Mouse (Mus musculus) left cerebral cortex, postnatal 10 days (tissue): ENCODE results near the gene Anks1b. TPM values are rescaled to one million over a fixed set of nuclear protein-coding genes. Genes with fewer than 3 reads are reported as not detected.

Source experiments
- DNase-seq, 2 experiments: peaks; one replicate each; pipeline ENCODE4 v3.0.0; 2021 to 2022; ENCODE audit warnings: low spot score in 2 of 2, mixed read lengths in 1 of 2; ENCODE audit errors: extremely low spot score in 1 of 2
- intact Hi-C: fragments of 180-260 bp; cut with DNase I; formaldehyde crosslinking; loops from one replicate; pipeline ENCODE4 v1.15.1; 2025
- total RNA-seq, 2 experiments: library from RNA; stranded (reverse); gene quantifications; 2 replicates each; pipeline ENCODE4 v1.2.3; 2021

Anks1b gene
- total RNA-seq, 2 experiments from 2014 or later, result 366 TPM

DNA sequence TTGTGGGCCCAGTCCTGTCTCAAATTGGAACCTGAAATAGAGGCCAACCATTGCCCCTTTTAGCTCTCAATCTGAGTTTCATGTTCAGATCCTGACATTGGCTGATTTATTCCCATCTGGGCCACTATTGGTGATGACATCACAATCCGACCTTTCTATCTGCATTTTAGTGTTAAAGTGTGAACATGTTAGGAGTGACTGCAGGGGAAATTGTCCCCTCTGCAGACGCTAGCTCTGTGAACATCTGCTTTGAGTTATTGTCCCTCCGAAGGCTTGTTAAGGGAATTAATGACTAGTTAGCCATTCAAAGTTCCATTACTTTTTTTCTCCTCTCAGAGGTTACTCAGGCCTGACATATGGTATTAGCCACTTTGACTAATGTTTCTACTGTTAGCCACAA, 810.5 kb downstream of the Anks1b start:
- intact Hi-C loops, result loop anchor here (10.0 kb wide), 1 partner anchor 189 kb away; no protein-coding TSS in a partner anchor
- DNase-seq, result no peak

DNA sequence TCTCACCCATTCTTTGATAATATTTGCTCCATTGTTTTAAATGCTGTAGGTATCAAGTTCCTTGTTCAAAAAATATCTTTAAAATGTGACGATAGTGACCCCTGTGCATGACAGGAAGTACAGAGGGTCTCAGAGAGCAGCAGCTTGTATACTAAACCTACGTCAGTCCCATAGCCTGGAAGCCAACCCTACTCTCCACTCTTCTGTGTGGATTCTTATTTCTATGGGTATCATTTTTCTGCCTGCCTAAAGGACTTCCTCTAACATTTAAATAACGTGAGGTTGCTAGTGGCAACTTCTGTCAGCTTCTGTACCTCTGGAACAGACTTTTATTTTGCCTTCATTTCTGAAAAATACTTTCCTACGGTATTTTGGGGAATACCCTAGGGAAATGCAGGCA, 812.1 kb downstream of the Anks1b start:
- intact Hi-C loops, result loop anchor here (5.0 to 10.0 kb wide), 4 partner anchors 108 to 603 kb away; no protein-coding TSS in a partner anchor
- DNase-seq, result no peak

DNA sequence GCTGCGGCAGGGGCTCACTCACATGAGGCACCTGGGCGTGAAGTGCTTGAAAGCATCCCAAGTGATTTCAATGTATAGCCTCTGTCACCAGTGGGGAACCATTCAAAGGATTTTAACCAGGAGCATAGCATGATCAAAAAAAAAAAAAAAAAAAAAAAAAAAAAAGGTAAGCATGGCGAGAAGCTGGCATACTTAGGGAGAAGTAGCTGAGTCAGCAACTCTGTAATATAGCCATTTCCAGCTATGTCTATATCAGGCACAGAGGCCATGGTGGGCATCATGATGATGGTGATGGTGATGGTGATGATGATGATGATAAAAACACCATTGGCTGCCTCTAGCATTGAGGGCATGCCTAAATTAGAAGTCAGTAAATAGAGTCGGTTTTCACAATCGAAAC, 814.8 kb downstream of the Anks1b start:
- no peak for DNase-seq
- intact Hi-C loops, result loop anchor here (5.0 to 10.0 kb wide), 4 partner anchors 111 to 606 kb away; no protein-coding TSS in a partner anchor

DNA sequence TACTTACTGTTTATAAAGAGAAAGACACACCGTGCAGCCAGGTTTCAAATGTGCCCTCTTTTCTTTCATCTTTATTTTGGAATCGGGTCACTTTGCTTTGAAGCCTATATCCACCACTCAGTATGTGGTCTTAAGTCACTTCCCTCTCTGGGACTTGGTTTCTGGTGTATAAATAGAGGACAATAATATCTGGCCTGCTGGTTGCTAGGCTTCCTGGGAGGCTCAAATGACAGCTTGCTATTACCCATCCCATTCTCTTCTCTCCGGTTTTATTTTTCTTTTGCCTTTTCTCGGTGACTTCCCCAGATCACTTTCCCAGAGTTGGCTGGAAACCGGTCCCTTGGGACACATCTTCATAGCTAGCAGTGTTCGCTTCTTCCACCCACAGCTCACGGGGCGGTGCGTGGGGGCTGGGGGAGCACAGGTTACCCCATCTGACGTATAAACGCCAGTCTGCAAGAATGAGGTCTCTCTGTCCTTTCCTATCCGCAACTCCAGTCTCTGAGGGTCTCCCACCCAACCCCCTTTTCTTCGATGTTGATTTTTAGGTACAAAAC, 815.5 kb downstream of the Anks1b start:
- intact Hi-C loops, result loop anchor here (5.0 to 10.0 kb wide), 4 partner anchors 111 to 606 kb away; no protein-coding TSS in a partner anchor
- no peak for DNase-seq

DNA sequence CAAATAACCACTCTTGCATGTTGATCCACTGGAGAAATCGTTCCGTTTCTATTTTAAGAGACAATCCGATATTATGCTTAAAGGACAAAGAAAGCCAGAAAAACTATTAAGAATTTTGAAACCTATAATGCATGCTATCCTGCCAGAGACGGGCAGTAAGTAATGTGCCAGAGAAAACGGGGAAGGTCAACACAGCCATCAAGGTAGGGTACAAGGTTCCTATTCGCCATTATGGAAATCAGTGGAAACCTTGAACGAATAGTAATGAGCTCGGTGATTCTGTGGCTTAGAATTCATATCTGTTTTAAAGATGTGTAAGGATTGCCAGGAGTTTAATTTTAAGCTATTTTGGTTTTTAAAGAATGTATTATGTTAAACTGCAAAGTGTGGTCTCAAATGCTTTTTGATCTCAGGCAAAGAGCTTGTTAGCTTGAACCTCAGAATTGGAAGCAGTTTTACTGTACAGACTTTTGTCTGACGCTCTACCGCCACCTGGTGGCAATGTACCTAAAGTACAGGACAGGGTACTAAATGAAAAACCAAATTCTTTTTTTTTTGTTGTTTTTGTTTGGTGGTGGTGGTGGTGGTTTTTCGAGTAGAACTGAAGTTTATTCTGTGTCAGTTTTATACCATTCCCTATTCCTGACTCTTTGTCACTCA, 816.7 kb downstream of the Anks1b start:
- DNase-seq, result peak; percentile 64 to 79
- intact Hi-C loops, result loop anchor here (5.0 to 10.0 kb wide), 4 partner anchors 113 to 608 kb away; no protein-coding TSS in a partner anchor

DNA sequence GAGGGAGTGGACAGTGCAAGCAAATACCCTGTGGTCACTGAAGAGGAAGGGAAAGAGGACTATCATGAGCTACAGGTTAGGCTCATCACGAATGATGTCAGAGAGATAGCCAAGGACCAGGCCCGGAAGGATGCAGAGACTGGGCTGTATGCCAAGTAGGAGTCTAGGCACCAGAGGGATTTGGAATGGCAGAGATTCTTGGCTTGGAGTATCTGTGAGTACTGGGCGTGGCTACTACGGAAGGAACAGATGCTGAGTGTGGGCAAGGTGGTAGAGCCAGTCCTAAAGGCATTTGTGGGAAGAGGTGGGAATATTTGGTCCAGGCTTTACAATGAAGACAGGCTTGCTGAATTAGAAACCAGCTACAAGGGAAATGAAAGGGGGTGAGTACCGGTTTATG, 823.4 kb downstream of the Anks1b start:
- intact Hi-C loops, result no loop called here
- no peak for DNase-seq

DNA sequence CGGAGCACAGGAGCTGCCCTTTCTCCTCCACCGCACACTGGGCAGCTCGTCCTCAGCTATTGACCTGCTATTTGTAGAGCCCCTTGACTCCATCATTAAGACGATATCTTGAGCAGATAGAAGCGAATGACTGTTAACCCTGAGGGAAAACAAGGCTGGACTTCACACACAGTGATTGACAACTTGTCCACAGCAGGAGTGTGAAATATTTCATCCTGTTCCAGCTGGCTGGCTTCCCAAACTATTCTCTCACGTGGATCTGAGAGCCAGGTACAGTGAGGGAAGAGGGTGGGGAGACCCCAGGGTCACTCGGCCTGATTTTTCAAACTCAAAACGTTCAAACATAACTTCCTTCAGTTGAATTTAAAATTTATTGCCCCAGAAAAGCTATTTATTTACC, 824.1 kb downstream of the Anks1b start:
- DNase-seq, result no peak
- intact Hi-C loops, result no loop called here

DNA sequence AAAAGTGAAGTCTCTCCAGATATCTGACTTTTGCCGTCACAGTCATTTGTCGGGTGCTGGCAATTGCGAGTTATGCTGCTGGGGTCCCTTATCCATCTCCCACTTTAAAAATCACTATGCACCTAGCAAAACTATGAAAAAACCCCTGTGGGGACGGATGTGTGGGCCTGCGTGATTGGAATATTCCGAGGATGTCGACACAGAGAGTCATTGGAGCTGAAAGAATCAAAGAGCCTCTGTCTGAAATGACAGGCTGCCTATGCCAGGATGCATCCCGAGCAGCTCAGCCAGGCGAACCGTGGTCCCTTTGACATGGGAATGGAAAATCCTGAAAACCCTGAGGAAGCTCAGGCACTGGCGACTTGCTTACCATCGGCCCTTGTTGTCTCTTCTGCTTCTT, 825.9 kb downstream of the Anks1b start:
- no peak for DNase-seq
- intact Hi-C loops, result no loop called here

DNA sequence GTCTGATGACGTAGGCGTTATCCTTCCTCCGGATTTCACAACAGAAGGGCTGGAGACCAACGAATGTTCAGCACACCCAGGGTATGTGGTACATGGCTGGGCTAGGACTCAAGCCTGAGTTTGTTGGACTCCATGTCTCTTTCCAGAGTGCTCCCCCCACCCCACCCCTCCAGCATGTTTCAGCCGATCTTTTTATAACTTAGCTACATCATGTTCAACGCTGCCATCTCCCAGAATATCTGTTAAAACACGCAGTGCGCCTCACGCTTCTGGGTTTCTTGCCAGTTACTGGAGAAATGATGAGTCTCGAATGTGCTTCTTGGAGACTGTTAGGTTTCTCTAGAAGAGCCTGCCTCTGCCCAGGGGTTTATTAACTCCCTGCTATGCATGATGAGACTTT, 831.3 kb downstream of the Anks1b start:
- DNase-seq, result peak; percentile 42 to 67
- intact Hi-C loops, result no loop called here

DNA sequence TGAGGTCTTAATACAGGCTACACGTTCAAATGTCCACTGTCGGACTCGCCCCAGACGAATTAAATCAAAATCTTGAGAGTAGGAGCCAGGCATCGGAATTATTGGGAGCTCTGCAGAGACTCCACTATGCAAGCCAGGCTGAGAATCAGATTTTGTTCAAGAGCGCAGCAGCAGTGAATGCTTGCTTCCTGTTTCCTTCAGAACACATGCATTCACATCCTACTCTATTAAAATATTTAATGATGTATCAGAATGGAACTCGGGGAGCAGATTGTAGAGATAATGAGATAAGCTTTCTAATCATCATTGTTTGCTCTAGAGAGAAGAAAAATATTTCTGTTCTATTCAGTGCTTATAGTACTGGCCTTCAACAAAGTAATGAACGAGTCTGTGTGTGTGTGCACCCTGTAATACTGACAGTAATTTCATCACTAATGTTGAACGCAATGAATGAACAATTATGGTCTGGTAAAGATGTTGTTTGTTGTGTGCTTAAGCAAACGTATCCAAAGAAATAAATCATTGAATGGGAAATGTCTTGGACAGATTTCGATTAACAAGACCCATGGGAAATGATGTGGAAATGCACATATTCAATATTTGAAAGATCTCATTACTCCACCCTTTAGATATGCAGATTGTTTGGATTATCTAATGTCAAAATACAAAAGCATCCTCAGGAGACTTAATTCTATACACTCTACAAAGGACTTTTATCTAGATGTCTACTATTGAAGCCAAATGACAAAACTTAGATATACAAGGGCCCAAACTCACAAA, 835.7 kb downstream of the Anks1b start:
- intact Hi-C loops, result no loop called here
- no peak for DNase-seq

DNA sequence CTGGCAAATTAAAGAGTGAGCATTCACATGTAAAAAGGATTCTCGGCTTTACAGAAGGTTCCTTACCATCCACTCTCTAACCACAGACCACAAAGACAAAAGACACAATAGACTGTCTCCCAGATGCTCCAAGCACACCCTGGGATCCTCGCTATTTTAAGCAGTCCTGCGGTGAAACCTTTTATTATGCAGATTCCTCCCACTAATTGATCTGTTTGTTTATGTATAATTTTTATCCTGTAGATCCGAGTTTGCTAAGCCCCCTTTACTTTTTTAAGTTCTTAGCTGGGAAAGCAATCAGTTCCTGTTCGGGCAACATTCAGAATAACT, 836.3 kb downstream of the Anks1b start:
- no peak for DNase-seq
- intact Hi-C loops, result no loop called here

DNA sequence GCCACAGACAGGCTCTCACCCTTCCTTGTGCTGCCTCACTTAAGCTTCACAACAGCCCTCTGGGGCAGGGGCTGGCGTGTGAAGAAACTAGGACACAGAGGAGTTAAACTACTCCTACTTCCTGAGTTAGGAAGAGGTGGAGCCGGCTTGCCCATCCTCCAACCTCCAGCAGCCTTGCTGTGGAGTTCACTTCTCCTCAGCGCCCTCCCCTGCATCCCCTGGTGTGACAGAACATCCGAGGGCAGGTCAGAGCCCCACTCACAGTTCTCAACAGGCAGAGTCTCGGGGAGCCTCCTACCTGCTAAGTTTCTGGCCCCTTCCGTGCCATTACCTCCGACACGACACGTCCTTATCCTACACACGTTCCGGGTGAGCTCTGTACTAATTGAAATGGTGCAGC, 844.7 kb downstream of the Anks1b start:
- intact Hi-C loops, result no loop called here
- DNase-seq, result no peak

DNA sequence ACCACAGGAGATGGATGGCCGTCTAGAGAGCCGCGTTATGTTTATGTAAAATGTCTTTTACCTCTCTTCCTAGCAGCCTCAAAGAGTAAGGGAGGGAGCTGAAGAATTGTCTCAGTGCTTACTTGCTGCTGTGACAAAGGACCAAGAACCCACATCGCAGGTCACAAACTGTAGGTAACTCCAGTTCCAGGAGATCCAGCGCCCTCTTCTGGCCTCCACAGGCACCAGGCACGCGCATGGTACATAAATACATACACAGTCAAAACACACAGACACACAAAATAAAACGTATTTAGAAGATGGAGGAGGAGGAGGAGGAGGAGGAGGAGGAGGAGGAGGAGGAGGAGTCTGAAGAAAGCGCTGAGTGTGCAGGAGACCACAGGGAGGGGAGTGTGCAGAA, 845.4 kb downstream of the Anks1b start:
- no peak for DNase-seq
- intact Hi-C loops, result no loop called here

DNA sequence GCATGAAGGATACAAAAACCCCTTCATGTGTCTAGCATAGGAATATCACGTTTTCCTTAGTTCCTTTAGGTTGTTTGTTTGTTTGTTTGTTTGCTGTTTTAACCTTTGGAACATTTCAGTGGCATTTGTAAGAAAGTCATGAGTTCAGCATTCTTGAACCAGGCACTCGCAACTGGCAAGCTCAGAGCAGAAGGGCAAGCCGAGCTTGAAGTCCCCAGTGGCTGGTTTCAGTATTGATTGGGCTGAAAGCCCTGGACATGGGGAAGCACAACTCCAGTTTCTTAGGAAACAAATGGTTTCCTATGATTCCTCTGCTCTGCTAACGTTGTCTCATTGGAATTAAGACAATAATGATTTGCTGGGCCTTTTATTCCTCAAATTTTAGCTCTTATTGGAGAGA, 846.7 kb downstream of the Anks1b start:
- no peak for DNase-seq
- intact Hi-C loops, result loop anchor here (10.0 kb wide), 1 partner anchor 425 kb away; no protein-coding TSS in a partner anchor

DNA sequence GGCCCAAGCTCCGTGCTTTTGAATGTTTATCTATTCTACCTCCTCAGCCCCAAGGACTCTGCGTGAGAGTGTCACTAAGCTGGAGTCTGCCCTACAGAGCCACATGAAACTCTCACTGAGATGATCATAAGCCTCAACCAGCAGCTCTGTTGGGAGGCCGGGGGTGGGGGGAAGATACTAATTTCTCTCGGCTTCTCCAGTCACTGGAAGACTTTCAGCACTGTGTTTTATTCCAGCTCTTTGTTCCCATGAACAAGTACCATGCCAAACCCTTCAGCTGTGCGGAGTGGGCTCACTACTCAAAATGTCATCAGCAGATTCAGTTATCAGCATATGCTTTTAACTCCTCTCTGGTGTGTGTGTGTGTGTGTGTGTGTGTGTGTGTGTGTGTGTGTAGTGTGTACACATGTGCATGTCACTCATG, 849.8 kb downstream of the Anks1b start:
- intact Hi-C loops, result loop anchor here (10.0 kb wide), 1 partner anchor 422 kb away; no protein-coding TSS in a partner anchor

DNA sequence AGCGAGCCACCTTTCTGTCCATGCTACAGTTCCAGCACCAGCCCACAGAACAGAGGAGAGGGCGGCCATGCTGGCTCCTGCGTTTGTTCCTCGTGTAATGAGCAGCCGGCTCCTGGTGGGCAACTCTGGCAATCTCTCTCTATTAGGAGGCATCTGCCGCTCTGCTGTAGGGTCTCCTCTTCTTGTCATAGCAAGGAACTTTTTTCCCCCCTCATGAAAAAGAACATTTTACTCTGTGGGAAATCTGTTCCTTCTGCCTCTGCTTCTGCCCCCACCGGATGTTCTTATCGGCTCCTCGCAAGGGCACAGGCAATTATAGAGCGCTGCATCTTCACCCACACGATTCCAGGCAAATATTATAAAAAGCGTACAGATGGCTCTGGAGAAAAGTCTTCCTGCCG, 850.6 kb downstream of the Anks1b start:
- DNase-seq, result peak; percentile 35 to 53
- intact Hi-C loops, result loop anchor here (10.0 kb wide), 1 partner anchor 421 kb away; no protein-coding TSS in a partner anchor

More for the DNA sequence above, 849.8 kb downstream of the Anks1b start:
- DNase-seq, result peak; percentile 29 to 59

DNA sequence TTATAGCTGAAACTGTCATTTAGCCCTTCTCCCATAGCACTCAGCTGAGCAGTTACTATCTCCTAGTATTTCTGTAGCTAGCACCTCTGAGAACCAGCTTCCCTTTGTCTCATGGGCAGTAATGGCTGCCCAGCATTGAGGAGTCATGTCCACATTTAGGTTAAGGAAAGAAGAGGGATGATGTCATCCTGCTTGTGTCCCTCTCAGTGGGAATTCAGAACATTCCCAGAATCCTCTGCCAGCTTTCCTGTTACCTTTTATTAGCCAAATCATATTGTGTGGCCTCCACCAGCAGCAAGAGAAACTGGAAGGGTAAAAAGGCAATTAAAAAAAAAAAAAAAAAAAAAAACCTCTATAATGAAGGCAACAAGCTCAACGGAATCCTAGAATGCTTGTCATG, 851.6 kb downstream of the Anks1b start:
- intact Hi-C loops, result loop anchor here (10.0 kb wide), 1 partner anchor 420 kb away; no protein-coding TSS in a partner anchor
- no peak for DNase-seq

DNA sequence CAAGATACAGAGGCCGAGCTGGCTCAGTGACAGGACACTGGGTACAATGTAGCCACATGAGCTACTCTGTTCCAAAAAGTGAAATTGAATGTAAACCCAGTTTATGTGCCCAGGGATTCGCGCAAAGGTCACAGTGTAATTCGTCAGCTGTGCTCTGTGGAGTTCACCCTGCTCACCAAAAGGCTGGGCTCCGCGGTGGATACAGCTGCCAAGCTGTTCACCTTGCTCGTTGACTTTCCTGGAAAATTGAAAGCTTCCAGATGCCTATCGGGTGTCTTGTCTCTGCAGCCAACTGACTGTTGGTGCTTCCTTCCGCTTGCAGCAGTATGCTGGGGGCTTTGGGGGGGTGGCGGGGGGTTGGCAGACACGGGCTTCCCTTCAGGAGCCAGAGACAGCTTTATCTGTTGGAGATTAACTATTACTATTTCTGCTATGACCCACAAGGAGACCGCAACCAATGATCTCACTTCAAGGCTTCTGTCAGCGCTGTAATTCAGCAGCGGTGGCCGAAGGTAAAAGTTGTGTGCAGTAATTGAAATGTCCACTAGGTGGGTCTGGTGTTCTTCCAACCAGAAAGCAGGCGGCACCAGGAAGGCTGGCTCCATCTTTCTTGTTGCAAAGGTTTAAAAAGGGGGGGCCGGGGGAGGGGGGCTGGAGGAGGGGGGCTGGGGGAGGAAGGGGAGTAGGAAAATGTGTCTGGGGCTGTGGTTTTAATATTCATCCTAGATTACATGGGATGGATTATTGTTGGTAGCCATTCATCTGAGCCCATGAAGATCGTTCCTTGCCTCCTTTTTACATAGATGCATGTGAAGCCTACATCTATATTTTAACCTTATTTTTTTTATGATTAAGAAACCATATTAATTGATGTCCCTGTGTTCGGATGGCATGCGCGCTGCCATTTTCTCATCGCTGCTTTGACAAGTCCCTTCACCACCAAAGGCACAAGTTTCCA, 855.4 kb downstream of the Anks1b start:
- intact Hi-C loops, result loop anchor here (10.0 kb wide), 1 partner anchor 416 kb away; no protein-coding TSS in a partner anchor
- peak; percentile 73 to 78 for DNase-seq
